Mouse (Mus musculus) hindbrain, embryonic 10.5 days (tissue): ENCODE data around the gene Slc25a41. TPM values are rescaled to one million over a fixed set of nuclear protein-coding genes. Genes with fewer than 3 reads are reported as not detected.

ENCODE experiments used
- DNase-seq: peaks from one replicate; pipeline ENCODE4 v3.0.0-alpha.2; 2017; ENCODE audit warnings: low spot score
- H3K27ac ChIP-seq: fragments of 300-500 bp; sonication (generic); 2 replicates; pipeline ENCODE4 v1.5.1; 2016; ENCODE audit warnings: mild to moderate bottlenecking, moderate library complexity
- H3K27me3 ChIP-seq: fragments of 300-500 bp; sonication (generic); 2 replicates; pipeline ENCODE4 v1.6.1; 2016; ENCODE audit warnings: mild to moderate bottlenecking; ENCODE audit not compliant: poor library complexity, insufficient read depth, severe bottlenecking
- H3K36me3 ChIP-seq: fragments of 300-500 bp; sonication (generic); 2 replicates; pipeline ENCODE4 v1.6.1; 2016; ENCODE audit warnings: mild to moderate bottlenecking, moderate library complexity
- H3K4me1 ChIP-seq: fragments of 300-500 bp; sonication (generic); replicated peaks from 2 replicates; pipeline ENCODE4 v1.6.1; 2016; ENCODE audit warnings: mild to moderate bottlenecking
- H3K4me3 ChIP-seq: fragments of 300-500 bp; sonication (generic); 2 replicates; pipeline ENCODE4 v1.5.1; 2016; ENCODE audit warnings: mild to moderate bottlenecking, moderate library complexity
- H3K9me3 ChIP-seq: fragments of 300-500 bp; sonication (generic); 2 replicates; pipeline ENCODE4 v1.6.1; 2016; ENCODE audit warnings: mild to moderate bottlenecking, moderate library complexity
- WGBS: fragments of 180-500 bp; shearing (Covaris S2); methylation state at CpG from one replicate; pipeline ENCODE4 v1.1.7; 2016; 5-methylcytosine and 5-hydroxymethylcytosine counted together
- polyA plus RNA-seq: library from polyadenylated mRNA; unstranded; fragments of >200 nt; fragmentation: Nextera tagmentation; extraction: Ambion mirVana; gene quantifications from 2 replicates; pipeline ENCODE4 v1.2.1, GENCODE M21; 2016

Slc25a41 gene
- polyA plus RNA-seq, 1 experiment from 2014 or later = not detected

DNA sequence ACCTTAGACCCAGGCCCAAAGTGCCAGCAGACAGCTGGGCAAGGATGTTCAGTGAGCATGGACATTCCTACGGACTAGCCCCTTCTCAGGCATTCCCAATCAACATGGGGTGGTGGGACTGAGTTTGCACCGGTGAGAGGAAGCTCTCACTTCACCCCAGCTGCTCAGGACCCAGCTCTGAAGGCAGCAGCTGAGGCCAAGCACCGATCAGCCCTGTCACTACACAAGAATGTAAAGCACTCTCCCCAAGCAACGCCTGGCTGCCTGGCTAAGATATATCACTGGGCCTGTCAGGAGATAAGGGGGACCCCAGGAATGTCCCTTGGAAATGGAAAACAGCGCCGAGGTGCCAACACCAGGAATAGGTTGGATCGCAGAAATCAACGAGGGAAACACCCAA, 40.2 kb downstream of the Slc25a41 start:
- Histone ChIP-seq H3K4me1 (peaks cover 16% of the 10 kb centered on the region), H3K4me3 (no peak overlapping the region), H3K27me3 (no peaks in the 10 kb centered on the region), H3K36me3 (peaks cover 80% of the 10 kb centered on the region), H3K27ac (no peak overlapping the region), H3K9me3 (no peaks in the 10 kb centered on the region)
- WGBS = 79% methylated on average over 8 of the region's 8 CpGs
- DNase-seq = no peak

DNA sequence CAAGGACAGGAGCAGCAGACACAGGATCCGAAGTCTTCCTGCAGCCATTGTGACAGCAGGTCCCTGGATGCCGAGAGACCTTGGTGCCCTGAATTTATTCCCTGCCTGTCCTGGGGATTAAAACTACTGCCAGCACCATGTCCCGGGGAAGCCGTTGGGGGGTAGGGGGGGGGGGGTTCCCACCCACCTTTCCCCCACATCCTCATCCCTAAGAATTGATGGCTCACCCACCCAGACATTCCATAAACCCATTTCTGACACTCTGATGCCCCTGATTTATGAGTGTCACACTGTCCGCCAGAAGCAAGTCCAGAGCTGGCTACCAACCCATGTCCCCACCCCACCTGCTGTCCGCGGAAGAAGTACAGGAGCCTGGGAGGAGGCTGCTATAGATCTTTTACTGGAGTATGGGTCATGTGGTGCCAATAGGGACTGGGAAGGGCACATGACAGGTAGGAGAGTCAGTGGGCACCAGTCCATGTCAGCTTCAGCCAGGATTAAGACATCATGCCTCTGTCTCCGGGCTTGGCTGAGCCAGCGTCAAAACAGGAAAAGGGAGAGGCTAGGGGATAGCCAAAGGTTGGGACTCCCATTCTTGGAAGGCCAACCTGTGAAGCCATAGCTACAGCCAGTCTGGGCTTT, 41.4 kb downstream of the Slc25a41 start, which contains the start of gene Pspn:
Gene Pspn, minus strand, starts transcription at position 51 of the 642 bp plus-strand sequence.
- Histone ChIP-seq H3K4me1 (peaks cover 16% of the 10 kb centered on the region), H3K36me3 (peaks cover 80% of the 10 kb centered on the region), H3K27ac (no peak within 1 kb of the TSS), H3K9me3 (no peaks in the 10 kb centered on the region), H3K4me3 (no peak within 1 kb of the TSS), H3K27me3 (no peaks in the 10 kb centered on the region)
- 83% methylated on average over 9 of the region's 9 CpGs for WGBS
- DNase-seq = no peak

DNA sequence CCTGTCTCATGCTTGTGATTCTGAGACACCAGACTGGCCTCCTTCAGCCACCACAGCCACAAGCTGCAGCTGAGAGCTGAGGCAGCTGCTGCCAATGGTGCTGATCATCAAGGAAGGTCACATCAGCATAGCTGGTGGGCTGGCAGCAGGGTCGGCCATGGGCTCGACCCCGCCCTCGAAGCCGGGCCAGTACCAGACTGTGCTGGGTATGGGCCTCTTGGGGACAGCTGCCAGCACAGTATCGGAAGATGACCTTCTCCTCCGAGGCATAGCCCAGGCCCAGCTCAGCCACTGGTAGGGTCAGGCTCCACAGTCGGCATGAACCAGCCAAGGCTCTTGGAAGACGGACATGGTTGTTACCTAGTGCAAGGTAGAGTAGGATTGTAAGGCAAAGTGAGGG, 42.0 kb downstream of the Slc25a41 start:
- 94% methylated on average over 9 of the region's 9 CpGs for WGBS
- H3K27ac ChIP-seq = no peak overlapping the region
- H3K36me3 ChIP-seq = peaks cover 80% of the 10 kb centered on the region
- no peak for DNase-seq
- peaks cover 16% of the 10 kb centered on the region for H3K4me1 ChIP-seq
- H3K9me3 ChIP-seq = no peaks in the 10 kb centered on the region
- H3K4me3 ChIP-seq = no peak overlapping the region
- H3K27me3 ChIP-seq = no peaks in the 10 kb centered on the region

DNA sequence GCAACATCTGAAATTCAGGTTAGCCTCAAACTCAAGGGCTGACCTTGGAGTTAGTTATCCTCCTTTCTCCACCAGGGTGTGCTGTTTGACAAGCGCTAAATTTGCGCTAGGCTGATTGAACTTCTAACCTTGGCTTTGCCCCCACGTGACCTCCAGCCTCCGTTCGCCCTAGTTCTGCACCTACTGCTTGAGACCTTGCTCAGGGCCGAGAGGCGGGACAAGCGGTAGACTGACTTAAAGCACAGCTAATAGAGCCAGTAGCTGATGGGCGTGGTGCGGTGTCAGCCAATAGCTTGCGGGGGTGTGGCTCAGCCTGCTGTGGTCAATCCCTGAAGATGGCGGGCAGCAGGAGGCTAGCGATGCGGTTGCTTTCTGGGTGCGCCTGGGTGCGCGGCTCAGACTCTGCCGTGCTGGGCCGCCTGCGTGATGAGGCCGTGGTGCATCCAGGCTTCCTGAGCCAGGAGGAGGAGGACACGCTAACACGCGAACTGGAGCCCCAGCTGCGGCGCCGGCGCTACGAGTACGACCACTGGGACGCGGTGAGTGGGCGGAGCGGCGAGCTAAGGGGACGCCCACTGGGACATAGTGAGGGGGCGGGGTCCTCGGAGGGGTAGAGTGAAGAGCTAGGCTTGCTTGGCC, 44.3 kb downstream of the Slc25a41 start, which contains the start of gene Alkbh7:
Gene Alkbh7, plus strand, starts transcription at position 311 of the 639 bp plus-strand sequence.
- peak within 1 kb of the TSS; percentile 69 for H3K4me3 ChIP-seq
- peak; percentile 96 for DNase-seq
- no peaks in the 10 kb centered on the region for H3K27me3 ChIP-seq
- H3K27ac ChIP-seq = peak within 1 kb of the TSS; percentile 81
- peaks cover 82% of the 10 kb centered on the region for H3K36me3 ChIP-seq
- H3K4me1 ChIP-seq = peaks cover 16% of the 10 kb centered on the region
- WGBS = under 1% methylated on average over 38 of the region's 38 CpGs
- no peaks in the 10 kb centered on the region for H3K9me3 ChIP-seq

DNA sequence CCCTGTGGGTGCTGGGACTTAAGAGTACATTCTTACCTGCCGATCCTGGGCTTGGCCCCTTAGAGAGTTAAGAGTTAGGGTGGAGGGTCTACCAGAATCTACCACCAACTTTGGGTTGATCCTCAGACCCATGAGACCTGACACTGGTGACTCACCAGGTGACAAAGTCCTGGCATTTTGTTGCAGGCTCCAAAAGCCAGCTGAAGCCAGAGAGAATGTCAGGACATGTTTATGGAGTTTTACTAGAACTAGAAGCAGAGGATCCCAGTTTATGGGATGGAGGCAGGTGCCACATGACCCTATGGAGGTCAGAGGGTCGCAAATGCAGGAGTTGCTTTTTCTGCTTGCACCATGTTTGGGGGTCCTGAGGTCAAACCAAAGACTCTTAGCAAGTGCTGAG, 44.9 kb downstream of the Slc25a41 start:
- Histone ChIP-seq H3K4me3 (peak overlapping the region; percentile 69), H3K9me3 (no peaks in the 10 kb centered on the region), H3K36me3 (peaks cover 83% of the 10 kb centered on the region), H3K27ac (no peak overlapping the region), H3K4me1 (peaks cover 16% of the 10 kb centered on the region), H3K27me3 (no peaks in the 10 kb centered on the region)
- 77% methylated on average over 2 of the region's 2 CpGs for WGBS
- no peak for DNase-seq

DNA sequence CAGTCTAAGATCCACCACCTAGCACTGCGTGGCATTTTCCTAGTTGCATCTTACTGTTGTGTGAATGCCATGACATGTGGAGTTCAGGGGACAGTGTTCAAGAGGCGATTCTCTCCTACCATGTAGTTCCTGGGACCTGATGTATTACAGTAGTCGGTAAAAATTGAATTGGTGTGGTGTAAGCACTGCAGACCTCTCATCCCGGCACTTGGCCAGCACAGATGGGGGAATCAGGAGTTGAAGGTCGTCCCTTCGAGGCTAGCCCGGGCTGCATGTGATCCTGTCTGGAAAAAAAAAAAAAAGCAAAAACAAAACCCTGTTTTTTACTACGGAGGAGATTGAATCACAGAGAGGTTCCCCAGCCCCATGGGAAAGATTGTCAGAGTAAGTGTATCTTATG, 46.4 kb downstream of the Slc25a41 start:
- 94% methylated on average over 8 of the region's 8 CpGs for WGBS
- peaks cover 70% of the 10 kb centered on the region for H3K36me3 ChIP-seq
- no peaks in the 10 kb centered on the region for H3K9me3 ChIP-seq

DNA sequence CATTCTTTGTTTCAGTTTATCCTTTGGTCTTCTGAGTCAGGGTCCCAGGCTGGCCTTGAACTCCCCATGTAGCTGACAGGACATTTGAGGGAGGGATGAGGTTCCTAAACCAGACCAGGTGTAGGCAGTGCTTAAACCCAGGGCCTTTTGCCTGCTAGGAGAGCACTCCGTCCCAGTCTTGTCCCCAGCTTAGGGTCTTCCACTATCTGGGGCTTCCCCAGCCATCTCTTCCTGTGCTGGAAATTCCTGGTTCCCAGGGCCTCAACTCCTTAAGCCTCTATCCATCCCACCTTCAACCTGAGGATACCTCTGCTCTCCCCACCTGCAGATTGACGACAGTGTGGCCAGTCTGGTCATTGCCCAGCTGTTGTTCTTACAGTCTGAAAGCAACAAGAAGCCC, 50.5 kb downstream of the Slc25a41 start:
- H3K4me1 ChIP-seq = peaks cover 7% of the 10 kb centered on the region
- H3K9me3 ChIP-seq = no peaks in the 10 kb centered on the region
- H3K36me3 ChIP-seq = peaks cover 45% of the 10 kb centered on the region
- peak overlapping the region; percentile 87 for H3K4me3 ChIP-seq
- no peaks in the 10 kb centered on the region for H3K27me3 ChIP-seq
- 70% methylated on average over 2 of the region's 2 CpGs for WGBS
- DNase-seq = no peak
- H3K27ac ChIP-seq = peak overlapping the region; percentile 93

More for the DNA sequence above, 46.4 kb downstream of the Slc25a41 start:
- Histone ChIP-seq H3K27ac (no peak overlapping the region), H3K4me3 (no peak overlapping the region), H3K4me1 (peaks cover 23% of the 10 kb centered on the region), H3K27me3 (no peaks in the 10 kb centered on the region)
- no peak for DNase-seq

DNA sequence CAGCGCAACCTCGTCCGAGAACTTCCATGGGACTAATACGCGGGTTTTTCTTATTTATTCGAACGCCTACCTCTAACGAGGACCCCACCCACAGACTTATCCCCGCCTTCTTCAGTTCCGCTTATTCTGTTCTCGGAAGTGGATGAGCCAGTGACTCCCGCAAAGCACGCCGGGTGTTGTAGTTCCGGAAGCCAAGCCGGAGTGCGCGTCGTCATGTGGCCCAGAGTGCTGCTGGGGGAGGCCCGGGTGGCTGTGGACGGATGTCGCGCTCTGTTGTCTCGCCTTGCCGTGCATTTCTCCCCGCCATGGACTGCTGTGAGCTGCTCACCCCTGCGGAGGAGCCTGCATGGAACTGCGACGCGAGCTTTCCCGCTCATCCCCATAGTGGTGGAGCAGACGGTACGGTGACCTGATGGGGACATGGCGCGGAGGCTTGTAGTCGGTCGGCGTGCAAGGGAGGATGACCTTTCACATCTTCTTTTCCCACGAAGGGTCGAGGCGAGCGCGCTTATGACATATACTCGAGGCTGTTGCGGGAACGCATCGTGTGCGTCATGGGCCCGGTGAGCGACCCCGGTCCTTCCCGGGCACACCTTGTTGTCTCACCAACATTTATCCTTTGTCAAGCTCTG, 51.2 kb downstream of the Slc25a41 start, which contains the start of gene Clpp:
Gene Clpp, plus strand, starts transcription at position 191 of the 632 bp plus-strand sequence.
- WGBS = under 1% methylated on average over 52 of the region's 52 CpGs
- Histone ChIP-seq H3K4me1 (peaks cover 7% of the 10 kb centered on the region), H3K4me3 (peak within 1 kb of the TSS; percentile 87), H3K27me3 (no peaks in the 10 kb centered on the region), H3K27ac (peak within 1 kb of the TSS; percentile 93), H3K36me3 (peaks cover 37% of the 10 kb centered on the region), H3K9me3 (no peaks in the 10 kb centered on the region)
- peak; percentile 94 for DNase-seq

DNA sequence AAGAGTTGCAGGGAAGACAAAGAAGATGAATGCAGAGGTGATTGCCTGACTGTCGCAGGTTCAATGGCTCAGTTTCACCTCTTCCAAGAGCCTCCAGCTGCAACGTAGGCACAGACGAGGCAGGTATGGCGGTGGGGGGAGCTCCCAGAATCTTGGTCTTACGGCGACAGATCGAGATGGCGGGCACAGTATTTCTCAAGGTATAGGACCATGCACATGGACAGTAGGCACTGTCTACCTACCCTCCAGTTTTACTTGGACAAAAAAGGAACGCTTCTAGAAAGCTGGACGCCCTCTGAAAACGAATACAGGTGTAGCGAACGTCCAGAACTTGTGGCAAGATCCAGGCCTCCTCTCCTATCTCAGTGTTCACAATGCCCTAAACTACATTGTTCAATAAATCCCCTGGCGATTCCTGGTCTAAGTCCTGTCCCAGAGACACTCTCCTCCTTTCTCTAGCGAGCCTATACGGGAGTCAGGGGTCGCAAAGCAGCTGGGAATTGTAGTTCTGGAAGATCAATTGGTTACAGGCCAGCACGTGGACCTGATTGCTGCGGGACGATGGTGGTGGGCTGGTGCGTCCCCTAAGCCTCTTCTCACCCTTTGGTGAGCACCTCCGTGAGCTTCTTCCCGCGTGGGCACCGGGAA, 51.9 kb downstream of the Slc25a41 start:
- H3K4me3 ChIP-seq = peak overlapping the region; percentile 87
- H3K36me3 ChIP-seq = peaks cover 31% of the 10 kb centered on the region
- H3K9me3 ChIP-seq = no peaks in the 10 kb centered on the region
- H3K4me1 ChIP-seq = peaks cover 7% of the 10 kb centered on the region
- 4% methylated on average over 25 of the region's 25 CpGs for WGBS
- H3K27me3 ChIP-seq = no peaks in the 10 kb centered on the region
- DNase-seq = no peak
- H3K27ac ChIP-seq = peak overlapping the region; percentile 93

DNA sequence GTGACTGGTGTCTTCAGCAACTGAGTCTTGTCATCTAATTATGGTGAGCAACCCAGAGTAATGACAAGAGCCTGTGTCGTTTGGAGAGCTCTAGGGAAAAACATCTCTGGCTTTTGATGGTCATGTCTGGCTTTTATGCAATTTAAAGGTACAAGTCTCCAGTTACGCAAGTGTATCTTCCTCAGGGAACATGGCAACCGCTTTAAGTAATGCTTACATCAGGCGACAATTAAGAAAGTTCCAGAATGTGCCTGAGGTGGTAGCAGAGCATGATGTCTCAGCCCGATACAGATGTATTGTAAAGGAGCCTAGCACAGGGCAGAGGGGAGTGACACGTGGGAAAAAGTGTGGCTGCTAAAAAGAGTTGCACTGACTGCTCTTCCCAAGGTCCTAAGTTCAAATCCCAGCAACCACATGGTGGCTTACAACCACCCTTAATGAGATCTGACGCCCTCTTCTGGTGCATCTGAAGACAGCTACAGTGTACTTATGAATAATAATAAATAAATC, 52.5 kb downstream of the Slc25a41 start:
- Histone ChIP-seq H3K9me3 (no peaks in the 10 kb centered on the region), H3K27ac (no peak overlapping the region), H3K4me1 (peaks cover 7% of the 10 kb centered on the region), H3K27me3 (no peaks in the 10 kb centered on the region), H3K4me3 (peak overlapping the region; percentile 87), H3K36me3 (peaks cover 25% of the 10 kb centered on the region)
- DNase-seq = no peak
- 74% methylated on average over 7 of the region's 7 CpGs for WGBS

DNA sequence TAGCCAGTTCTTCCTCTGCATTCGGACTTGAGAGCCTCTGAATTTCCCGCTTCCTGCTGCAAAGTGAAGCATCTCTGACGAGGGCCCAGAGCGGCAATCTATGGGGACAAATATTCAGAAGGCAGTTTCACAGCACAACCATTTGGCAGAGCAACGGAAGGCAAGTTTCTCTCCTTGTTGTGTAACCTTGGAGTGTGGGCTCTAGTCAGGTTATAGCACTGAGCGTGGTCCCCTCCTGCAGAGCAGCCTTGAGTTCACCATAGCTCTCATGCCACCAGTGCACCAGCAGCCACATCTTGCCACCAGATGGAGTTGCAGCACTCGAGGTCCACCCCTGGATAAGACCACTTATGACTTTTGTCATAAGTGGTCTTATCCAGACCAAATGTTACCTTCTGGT, 53.0 kb downstream of the Slc25a41 start:
- no peak for DNase-seq

DNA sequence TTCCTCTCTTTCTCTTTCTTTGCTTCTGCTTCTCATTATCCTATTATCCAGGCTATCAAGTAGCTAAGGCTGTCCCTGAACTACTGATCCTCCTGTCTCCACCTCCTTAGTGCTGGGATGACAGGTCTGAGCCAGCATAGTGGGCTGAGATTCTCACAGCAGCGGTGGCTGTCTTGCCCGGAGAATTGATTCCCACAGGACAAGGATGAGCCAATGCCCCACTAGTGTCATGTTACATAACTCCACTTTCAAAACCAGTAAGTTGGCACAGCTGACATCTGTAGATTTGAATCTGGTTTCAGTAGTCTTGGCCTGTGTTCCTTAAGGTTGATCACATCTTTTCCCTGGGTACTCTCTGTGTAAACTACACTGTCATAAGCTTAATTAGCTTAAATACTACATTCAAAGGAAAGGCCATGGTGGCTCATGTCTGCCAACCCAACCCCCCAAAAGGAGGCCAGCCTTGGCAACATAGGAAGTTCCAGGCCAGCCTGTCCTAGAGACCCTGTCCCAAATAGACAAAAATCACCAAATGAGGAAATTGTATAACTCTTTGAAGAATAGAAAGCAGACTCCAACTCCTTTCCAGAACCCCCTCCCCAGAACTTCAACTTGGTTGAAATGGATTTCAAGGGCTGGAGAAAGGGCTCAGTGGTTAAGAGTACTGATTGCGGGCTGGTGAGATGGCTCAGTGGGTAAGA, 55.2 kb downstream of the Slc25a41 start:
- no peak overlapping the region for H3K4me3 ChIP-seq
- no peaks in the 10 kb centered on the region for H3K36me3 ChIP-seq
- no peaks in the 10 kb centered on the region for H3K9me3 ChIP-seq
- no peak overlapping the region for H3K27ac ChIP-seq
- H3K27me3 ChIP-seq = no peaks in the 10 kb centered on the region
- H3K4me1 ChIP-seq = peaks cover 6% of the 10 kb centered on the region
- 83% methylated on average over 3 of the region's 3 CpGs for WGBS
- no peak for DNase-seq

More for the DNA sequence above, 53.0 kb downstream of the Slc25a41 start:
- Histone ChIP-seq H3K36me3 (peaks cover 19% of the 10 kb centered on the region), H3K4me1 (peaks cover 7% of the 10 kb centered on the region), H3K27ac (no peak overlapping the region), H3K9me3 (no peaks in the 10 kb centered on the region), H3K4me3 (no peak overlapping the region), H3K27me3 (no peaks in the 10 kb centered on the region)
- WGBS = 91% methylated on average over 7 of the region's 7 CpGs
